Mouse (Mus musculus) thymus, adult 2 months (tissue): ENCODE results near the gene Tanc1. TPM values are rescaled to one million over a fixed set of nuclear protein-coding genes. Genes with fewer than 3 reads are reported as not detected.
A peak's percentile ranks its signal among the peaks of the same experiment; 100 is the strongest.

Source experiments
- DNase-seq: peaks from one replicate; pipeline ENCODE4 v3.0.0; 2021
- H3K27ac ChIP-seq: fragments of 200-500 bp; 2 replicates; pipeline ENCODE4 v1.5.1; 2012; ENCODE audit warnings: low read length, control low read depth; ENCODE audit not compliant: control insufficient read depth, insufficient read depth
- H3K27me3 ChIP-seq: fragments of 200-500 bp; 2 replicates; pipeline ENCODE4 v1.6.1; 2012; ENCODE audit warnings: mild to moderate bottlenecking, low read length, moderate library complexity, mixed read lengths; ENCODE audit not compliant: control insufficient read depth, insufficient read depth
- H3K36me3 ChIP-seq: fragments of 200-500 bp; 2 replicates; pipeline ENCODE4 v1.6.1; 2012; ENCODE audit warnings: mild to moderate bottlenecking, low read length, moderate library complexity; ENCODE audit not compliant: control insufficient read depth, insufficient read depth
- H3K4me1 ChIP-seq: fragments of 200-500 bp; replicated peaks from 2 replicates; pipeline ENCODE4 v1.6.1; 2012; ENCODE audit warnings: low read length; ENCODE audit not compliant: control insufficient read depth, insufficient read depth
- H3K4me3 ChIP-seq: fragments of 200-500 bp; 2 replicates; pipeline ENCODE4 v1.5.1; 2012; ENCODE audit warnings: mild to moderate bottlenecking, low read length, control low read depth, moderate library complexity; ENCODE audit not compliant: control insufficient read depth, insufficient read depth
- CTCF ChIP-seq: fragments of 200-500 bp; IDR thresholded peaks from 2 replicates; pipeline ENCODE4 v1.5.1; 2012; ENCODE audit warnings: mild to moderate bottlenecking, control low read depth, low read length, moderate library complexity, borderline replicate concordance; ENCODE audit not compliant: control insufficient read depth, poor library complexity, insufficient read depth; ENCODE audit errors: extremely low read depth
- POLR2A ChIP-seq: fragments of 200-500 bp; IDR thresholded peaks from 2 replicates; pipeline ENCODE4 v1.6.1; 2012; ENCODE audit warnings: mild to moderate bottlenecking, low read length, control low read depth, moderate library complexity; ENCODE audit not compliant: control insufficient read depth, poor library complexity, insufficient read depth; ENCODE audit errors: extremely low read depth
- WGBS: fragments of 180-500 bp; shearing (Covaris S2); methylation state at CpG from one replicate; pipeline ENCODE4 v1.1.7; 2018; 5-methylcytosine and 5-hydroxymethylcytosine counted together
- polyA plus RNA-seq: library from polyadenylated mRNA; depleted of rRNA; stranded (reverse); fragments of >200 nt; gene quantifications from 2 replicates; pipeline ENCODE4 v1.2.3, GENCODE M21; 2012

Gene Tanc1
- polyA plus RNA-seq, 1 experiment, result 7.3 TPM

DNA sequence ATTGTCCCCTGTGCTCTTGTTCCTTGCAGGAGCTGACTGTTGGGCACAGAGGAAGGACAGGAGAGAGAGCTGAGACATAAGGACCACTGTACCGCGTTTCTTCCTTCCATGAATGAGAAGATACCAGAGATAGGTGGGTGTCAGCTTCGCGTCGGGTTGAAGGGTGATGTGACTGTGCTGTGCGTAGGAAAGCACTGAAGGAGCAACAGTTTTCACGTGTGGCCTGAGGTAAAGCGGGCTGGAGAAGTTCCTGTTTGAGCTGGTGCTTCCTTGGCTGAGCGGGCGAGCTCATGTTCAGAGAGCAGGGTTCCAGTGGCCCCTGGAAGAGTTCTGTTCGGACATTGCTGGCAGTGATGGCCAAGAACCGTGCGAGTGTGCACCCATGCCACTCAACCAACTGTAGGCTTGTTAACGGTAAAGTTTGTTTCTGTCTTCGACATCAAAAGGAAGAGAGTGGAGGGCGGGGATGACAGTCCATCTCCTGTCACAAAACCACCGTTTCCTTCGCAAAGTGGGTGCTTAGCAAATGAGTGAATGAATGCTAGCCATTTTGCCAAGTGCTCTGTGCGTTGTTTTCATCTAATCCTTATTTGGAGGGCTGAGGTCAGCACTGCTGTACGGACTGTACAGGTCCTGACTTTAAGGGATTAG lies 35.0 kb downstream of the Tanc1 start:
- peak overlapping the region; percentile 25 for H3K4me3 ChIP-seq
- peak; percentile 21 for DNase-seq
- TF ChIP-seq CTCF (no peak), POLR2A (no peak)

DNA sequence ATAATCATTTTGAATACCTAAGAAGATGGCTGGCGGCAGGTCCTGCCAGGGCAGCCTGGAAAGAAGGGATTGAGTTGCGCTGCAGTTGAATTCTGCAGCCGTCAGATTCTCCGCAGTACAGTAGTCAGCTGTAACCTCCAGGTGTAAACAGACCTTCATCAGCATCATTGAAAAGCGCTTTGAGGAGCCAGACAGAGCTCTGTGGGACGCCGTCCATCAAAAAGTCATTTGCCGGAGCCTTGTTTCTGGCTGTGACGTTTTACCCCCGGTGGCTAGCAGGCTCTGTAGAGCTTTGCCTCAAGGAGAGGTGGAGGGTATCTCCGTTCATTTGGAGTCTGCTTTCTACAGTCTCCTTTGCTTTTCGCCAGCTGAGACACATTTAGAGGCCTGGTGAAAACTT lies 36.6 kb downstream of the Tanc1 start:
- H3K27ac ChIP-seq, result no peak overlapping the region
- DNase-seq, result no peak
- H3K4me3 ChIP-seq, result no peak overlapping the region
- no peaks in the 10 kb centered on the region for H3K36me3 ChIP-seq
- H3K4me1 ChIP-seq, result peaks cover 31% of the 10 kb centered on the region
- TF ChIP-seq POLR2A, result no peak
- no peak for TF ChIP-seq CTCF
- no peaks in the 10 kb centered on the region for H3K27me3 ChIP-seq
- 91% methylated on average over 12 of the region's 12 CpGs for WGBS

More for the DNA sequence above, 35.0 kb downstream of the Tanc1 start:
- 11% methylated on average over 20 of the region's 20 CpGs for WGBS
- H3K36me3 ChIP-seq, result no peaks in the 10 kb centered on the region
- peaks cover 41% of the 10 kb centered on the region for H3K4me1 ChIP-seq
- no peak overlapping the region for H3K27ac ChIP-seq
- no peaks in the 10 kb centered on the region for H3K27me3 ChIP-seq

DNA sequence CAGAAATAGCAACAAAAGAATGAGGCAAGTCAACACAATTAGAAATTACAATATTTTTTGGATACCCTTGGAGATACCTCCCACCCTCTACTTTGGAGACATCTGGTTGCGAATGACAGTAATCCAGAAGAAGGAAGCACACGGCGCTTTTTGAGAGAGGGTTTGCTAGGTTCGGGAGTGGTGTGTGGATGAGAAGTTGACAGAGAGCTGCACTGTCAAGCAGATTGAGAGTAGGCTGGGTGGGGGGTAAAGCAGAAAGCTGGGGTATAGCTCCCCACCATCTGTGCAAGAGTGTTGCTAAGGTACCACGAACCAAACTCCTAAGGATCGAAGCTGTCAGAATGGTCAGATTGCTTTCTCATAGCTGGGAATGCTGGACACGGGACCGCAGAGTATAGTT lies 40.0 kb downstream of the Tanc1 start:
- TF ChIP-seq CTCF (no peak), POLR2A (no peak)
- Histone ChIP-seq H3K27me3 (no peaks in the 10 kb centered on the region), H3K4me1 (peaks cover 9% of the 10 kb centered on the region), H3K27ac (no peak overlapping the region), H3K4me3 (no peak overlapping the region), H3K36me3 (no peaks in the 10 kb centered on the region)
- DNase-seq, result no peak
- 95% methylated on average over 8 of the region's 8 CpGs for WGBS

DNA sequence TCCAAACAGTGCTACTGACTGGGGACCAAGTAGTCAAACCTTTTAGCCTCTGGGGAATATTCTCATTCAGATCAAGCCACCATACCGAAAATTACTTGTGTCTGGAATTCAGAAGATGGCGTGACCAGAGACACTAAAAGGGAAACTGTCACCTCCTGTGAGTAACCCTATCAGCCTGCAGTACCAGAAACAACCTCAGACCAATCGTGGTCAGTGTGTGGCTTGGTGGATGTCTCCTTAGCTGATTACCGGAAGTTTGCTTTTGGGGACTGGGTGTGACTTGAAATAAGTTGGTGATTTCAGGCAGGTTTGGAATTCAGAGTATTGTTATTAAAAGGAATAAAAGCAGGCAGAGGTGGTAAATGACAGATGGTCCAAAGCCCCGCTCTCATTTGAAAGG lies 40.9 kb downstream of the Tanc1 start:
- 68% methylated on average over 5 of the region's 5 CpGs for WGBS
- no peak for DNase-seq
- H3K4me3 ChIP-seq, result no peak overlapping the region
- no peaks in the 10 kb centered on the region for H3K36me3 ChIP-seq
- H3K27me3 ChIP-seq, result no peaks in the 10 kb centered on the region
- TF ChIP-seq POLR2A (no peak), CTCF (no peak)
- H3K27ac ChIP-seq, result no peak overlapping the region
- peaks cover under 1% of the 10 kb centered on the region for H3K4me1 ChIP-seq

DNA sequence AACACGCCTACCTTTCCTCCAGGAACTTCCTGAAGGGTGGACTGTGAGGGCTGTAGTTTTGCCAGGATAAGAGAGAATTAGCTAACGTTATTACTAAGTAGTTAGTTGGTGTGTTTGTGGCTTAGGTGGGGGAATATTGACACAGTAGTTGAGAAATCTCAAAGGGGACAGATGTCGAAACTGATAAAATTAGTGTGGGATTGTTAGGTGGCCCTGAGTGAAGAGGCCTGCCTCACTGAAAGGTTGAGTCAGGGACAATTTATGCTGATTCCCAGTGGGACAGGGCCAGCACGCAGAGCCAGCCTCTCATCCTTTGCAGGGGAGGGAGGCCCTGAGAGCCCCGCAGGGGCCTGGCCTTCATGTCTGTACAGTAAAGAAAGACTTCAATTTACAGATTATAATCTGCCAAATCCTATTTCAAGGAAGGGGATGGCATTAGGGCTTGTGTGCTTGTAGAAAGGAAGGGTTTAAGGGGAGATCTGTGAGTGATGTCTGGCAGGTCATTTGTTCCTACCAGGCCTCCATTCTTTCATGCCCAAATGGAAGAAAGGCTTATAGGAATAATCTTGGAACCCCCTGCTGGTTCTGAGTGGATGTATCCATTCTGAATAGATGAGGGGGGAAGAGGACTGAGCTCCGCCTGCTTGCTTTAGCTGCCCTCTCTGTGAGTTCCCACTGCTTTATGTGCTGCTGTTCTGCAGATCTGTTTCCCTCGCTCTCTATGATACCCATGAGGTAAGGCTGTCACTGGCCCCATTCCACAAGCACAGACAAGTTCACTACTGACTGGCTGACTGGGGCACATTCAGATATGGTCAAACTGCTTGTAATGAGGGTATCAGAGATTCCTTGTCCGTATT lies 41.7 kb downstream of the Tanc1 start:
- H3K4me3 ChIP-seq, result no peak overlapping the region
- no peaks in the 10 kb centered on the region for H3K27me3 ChIP-seq
- 90% methylated on average over 8 of the region's 8 CpGs for WGBS
- no peak overlapping the region for H3K27ac ChIP-seq
- TF ChIP-seq POLR2A, result no peak
- no peak for TF ChIP-seq CTCF
- no peaks in the 10 kb centered on the region for H3K4me1 ChIP-seq
- DNase-seq, result no peak
- H3K36me3 ChIP-seq, result no peaks in the 10 kb centered on the region

DNA sequence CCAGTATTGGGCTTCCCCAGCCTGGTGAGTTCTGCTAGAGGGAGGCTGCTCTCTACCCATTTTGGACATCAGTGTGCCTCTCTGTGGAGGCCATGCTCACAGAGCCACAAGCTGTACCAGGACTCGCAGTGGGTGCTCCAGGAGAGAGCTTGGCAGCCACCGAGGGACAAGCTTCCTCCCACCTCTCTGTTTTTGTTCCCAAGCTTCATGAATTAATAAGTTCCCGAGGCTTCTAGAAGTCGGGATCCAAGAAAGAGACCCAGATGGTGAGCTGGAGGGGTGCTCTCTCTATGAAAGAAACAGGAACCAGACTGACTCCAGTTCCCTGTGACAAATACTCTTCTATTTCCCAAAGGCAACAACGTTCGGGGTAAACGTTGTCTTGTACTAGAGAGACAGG lies 43.6 kb downstream of the Tanc1 start:
- Histone ChIP-seq H3K36me3 (no peaks in the 10 kb centered on the region), H3K4me1 (no peaks in the 10 kb centered on the region), H3K27me3 (no peaks in the 10 kb centered on the region), H3K4me3 (no peak overlapping the region), H3K27ac (no peak overlapping the region)
- DNase-seq, result no peak
- 84% methylated on average over 7 of the region's 7 CpGs for WGBS
- TF ChIP-seq POLR2A (no peak), CTCF (no peak)
